Mouse (Mus musculus) c-Kit-positive CD71-positive TER-119-positive erythroid progenitor cells, embryonic 14.5 days (primary cell): ENCODE measurements around the gene Prkce.

Experiments used
- DNase-seq: peaks from one replicate; pipeline ENCODE4 v3.0.0-alpha.2; 2013; ENCODE audit warnings: low spot score

Gene Prkce

DNA sequence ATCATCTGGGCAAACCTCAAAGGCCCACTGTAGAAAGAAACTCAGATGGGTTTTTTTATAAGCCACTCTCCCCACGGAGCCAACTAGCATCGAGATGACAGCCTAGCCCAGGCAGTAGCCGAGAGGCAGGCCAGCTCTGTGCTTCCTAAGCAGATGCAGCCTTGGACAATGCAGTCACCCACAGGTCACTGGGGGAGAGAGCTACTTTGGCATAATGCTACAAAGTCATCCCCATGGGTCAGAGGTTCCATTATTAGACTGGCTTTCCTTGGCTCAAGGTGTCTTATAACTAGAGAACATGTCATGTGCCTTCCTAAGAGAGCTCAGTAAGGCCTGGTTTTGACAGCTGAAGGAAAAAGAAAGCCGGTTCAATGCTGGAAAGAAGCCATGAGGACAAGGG, 465.5 kb downstream of the Prkce start:
- DNase-seq: no peak

GRCm38 (mm10) chr17:86637311-86637710, 469.7 kb downstream of the Prkce start:
- DNase-seq: no peak

GRCm38 (mm10) chr17:86639279-86639678, 471.7 kb downstream of the Prkce start:
- DNase-seq: no peak

DNA sequence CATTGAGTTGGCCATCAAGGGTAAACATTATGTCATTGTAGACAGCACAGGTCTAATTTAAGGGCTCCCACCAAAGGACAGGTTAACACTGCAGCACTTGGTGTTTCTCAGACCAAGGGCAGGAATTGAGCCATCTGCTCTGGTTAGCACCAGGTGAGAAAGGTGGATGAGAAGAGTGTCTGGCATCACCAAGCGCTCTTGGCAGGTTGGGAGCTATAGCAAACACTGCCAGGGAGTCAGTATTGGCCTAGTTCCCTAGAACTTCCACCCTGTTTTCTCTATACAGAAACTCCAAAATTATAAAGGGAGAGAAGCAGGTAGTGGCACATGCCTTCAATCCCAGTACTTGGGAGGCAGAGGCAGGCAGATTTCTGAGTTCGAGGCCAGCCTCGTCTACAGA, 479.6 kb downstream of the Prkce start:
- DNase-seq: no peak

DNA sequence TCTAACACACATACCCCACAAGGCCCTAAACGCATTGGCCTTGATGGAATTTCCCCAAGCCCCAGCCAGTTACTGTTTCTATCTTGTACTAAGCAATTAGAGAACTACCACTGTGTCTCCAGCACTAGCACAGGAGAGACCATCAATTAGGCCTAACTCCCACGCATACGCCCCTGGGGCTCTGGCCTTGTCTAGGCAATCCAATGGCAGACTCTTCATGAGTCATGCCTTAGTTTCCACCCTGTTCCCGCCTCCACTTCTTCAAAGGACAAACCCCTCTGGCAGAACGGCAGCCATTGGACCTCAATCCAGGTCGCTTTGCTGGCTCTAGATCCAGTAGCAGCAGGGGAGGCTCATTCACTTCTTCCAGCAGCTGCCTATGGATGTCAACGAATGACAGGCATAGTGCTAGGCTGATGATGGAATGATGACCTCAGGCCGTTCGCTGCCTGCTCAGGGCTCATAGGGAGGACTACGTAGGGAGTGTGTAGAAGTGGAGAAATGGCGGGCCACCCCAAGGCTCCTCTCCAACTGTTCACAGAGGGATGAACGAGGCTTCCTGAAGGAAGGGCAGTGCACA, 481.4 kb downstream of the Prkce start:
- DNase-seq: no peak

- DNase-seq: no peak
These were observed 482.7 kb downstream of the Prkce start for GRCm38 (mm10) chr17:86650241-86650640.

DNA sequence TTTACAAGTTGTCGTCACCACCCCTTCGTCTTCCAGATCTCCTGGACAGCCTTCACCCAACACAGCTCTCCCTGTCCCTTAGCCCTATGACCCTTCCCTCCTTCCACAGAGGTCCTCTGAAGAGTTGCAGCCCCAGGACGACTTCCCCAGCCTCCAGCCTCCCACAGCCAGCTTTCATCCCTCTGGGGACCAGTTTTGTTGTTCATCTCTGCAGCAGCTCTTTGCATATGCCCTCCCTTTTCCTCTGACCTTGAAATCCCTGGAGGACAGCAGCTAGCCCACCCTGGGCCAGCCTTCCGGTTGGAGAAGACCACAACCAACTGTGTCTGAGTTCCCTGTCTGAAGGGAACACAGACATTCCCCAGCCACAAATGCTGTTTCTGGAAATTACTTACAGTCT, 483.5 kb downstream of the Prkce start:
- DNase-seq: no peak

DNA sequence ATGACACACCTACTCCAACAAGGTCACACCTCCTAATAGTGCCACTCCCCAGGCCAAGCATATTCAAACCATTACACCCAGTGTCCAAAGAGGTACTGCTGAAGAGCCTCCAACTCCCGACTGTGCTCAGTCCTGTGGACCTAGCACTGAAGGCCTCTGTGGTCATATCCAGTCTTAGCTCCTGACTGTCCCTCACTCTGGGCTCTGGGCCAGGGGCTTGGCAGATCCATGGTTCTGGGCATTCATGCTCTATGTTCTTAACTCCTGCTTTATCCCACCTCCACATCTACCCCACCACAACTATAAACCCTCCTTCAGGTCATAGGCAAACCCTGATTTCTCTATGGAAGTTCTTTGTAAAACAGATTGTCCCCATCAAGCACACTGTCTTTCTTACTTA, 485.2 kb downstream of the Prkce start:
- DNase-seq: no peak

- no peak for DNase-seq
These were observed 488.8 kb downstream of the Prkce start for GRCm38 (mm10) chr17:86656369-86656768.

GRCm38 (mm10) chr17:86662301-86662700, 494.7 kb downstream of the Prkce start:
- no peak for DNase-seq

DNA sequence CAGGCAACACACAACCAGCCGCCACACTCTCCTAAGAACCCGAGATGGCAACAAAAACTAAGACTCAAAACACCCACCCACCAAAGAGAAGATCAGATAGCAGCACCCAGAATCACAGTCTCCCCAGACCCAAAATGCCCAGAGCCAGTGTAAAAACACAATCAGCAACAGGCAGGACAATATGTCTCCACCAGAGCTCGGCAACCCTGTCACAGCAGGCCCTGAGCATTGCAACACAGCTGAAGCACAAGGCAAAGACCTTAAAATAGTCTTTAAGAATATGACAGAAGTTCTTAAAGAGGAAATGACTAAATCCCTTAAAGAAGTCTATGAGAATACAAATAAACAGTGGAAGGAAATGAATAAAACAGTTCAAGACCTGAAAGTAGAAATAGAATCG, 495.9 kb downstream of the Prkce start:
- no peak for DNase-seq

- no peak for DNase-seq
These were observed 500.4 kb downstream of the Prkce start for GRCm38 (mm10) chr17:86667836-86668600.

DNA sequence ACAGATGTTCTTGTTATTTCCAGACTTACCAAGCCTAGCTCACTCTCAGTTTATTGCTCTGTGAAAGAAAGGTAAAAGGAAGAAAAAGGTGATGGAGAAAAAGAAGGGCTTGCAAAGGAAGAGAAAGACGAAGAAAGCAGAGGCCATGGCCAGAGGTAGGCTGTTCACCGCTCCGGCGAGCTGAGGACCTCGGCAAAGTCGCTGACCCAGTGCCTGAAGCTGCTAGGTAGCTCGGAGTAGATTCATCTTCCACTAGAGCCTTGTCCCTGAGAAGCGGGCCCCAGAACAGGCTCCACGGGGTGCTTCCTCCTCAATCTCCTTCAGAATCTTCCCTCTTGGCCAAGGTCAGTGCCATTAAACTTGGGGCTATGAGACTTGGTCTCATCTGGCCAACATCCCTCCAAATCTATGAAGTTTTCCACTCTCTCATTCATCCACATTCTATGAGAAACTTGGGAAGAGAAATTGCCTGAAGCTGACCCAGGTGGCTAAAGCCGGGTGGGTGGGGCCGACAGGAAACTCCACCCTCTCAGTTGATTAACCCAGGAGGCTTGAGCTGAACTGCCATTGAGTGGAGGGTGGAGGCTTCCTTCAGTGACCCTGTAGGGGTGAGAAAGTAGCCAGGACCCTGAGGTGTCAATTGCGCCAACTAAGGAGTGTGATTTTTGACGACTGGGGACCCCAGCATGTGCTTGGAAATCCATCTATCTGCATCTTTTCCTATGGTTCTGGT, 502.2 kb downstream of the Prkce start:
- no peak for DNase-seq

DNA sequence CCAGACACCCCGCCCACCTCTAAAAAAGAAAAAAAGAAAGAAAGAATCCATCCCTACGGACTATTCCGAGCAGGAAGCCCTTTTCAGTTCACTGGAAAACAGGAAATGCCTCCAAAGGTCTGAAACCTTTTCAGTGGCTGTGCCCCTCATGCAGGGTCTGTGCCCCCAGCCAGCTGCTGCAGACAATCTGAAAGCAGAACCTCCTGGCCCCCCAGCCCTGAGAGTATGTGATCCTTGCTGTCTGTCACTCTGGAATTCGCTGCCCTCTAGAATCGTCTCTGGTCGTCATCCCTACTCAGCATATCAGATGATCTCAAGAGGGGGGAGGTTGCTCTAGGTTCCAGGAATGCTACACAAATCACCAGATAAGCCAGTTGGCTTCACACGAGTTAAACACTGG, 503.1 kb downstream of the Prkce start:
- DNase-seq: no peak

- DNase-seq: no peak
These were observed 507.4 kb downstream of the Prkce start for GRCm38 (mm10) chr17:86674971-86675370.

DNA sequence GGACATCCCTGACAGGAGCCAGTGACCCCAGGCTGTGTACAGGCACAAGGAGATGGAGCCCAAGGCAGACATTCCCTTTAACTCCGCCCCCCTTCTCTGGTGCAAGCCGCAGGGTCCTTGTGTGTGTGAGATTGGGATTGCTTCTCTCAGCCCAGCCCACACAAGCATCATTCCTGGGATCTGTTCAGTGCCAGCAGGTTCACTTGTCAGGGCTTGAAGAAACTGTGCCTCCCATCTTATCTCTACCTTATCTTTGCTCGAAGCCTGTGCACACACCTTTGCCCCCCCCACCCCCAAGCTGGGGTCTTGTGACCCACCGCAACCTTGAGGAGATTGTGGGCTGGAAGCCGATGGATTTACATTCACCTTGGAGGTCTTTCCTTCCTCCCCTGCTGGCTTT, 508.8 kb downstream of the Prkce start:
- no peak for DNase-seq

- DNase-seq: no peak
These were observed 509.3 kb downstream of the Prkce start for GRCm38 (mm10) chr17:86676909-86677308.

DNA sequence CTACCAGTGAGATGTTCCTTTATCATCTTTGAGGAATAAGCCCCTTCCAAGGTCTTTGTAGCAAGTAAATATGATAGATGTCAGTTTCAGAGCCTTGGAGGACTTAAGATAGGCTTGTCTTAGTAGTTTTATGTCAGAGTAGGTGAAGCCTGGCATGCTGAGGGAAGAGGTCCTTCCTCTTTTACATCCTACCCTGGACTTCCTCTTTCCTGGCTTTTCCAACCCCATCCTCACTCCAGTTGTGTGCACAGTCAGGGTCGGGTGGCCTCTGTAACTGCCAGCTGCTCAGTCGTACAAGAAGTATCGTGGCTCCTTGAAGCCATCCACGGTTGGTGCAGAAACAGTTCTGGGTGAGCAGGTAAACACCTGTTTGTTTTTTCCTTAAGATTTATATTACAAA, 517.7 kb downstream of the Prkce start:
- no peak for DNase-seq

DNA sequence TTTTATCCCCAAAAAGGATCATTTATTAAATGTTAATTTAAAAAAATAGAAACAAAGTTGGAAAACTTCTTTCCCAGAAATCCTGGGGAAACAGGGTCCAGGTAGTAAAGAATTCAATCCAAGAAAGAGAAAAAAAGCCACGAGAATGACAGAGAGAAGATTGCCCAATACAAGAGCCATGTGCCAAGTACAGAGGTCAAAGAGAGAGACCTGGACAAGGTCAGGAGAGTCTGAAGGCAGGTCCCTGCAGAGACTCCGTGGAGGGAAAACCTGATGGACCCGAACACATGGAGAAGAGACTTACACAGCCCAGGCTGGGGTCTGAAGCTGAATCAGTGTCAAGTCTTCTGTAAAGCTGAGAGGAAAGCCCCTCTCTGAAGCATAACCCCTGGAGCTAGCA, 519.4 kb downstream of the Prkce start:
- no peak for DNase-seq

- no peak for DNase-seq
These were observed 523.3 kb downstream of the Prkce start for GRCm38 (mm10) chr17:86690871-86691390.

GRCm38 (mm10) chr17:86697751-86698150, 530.2 kb downstream of the Prkce start:
- DNase-seq: no peak

DNA sequence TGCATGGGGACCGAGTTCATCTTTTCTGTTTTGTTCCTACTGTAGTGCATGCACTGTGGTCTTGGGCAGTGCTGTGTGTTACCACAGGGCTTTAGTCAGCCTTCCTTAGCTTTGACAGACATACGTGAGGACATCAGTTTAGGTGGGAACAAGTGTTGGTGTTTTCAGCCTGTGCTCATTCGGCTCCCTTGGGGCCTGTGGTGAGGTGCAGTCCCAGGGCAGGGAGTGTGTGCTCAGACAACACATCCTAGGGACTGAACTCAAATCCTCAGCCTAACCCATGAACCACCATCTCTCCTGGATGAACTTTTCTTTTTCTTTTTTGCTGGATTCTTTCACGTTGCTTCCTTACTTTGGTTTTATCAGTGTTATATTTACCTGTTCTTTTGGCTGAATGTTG, 535.8 kb downstream of the Prkce start:
- DNase-seq: no peak

DNA sequence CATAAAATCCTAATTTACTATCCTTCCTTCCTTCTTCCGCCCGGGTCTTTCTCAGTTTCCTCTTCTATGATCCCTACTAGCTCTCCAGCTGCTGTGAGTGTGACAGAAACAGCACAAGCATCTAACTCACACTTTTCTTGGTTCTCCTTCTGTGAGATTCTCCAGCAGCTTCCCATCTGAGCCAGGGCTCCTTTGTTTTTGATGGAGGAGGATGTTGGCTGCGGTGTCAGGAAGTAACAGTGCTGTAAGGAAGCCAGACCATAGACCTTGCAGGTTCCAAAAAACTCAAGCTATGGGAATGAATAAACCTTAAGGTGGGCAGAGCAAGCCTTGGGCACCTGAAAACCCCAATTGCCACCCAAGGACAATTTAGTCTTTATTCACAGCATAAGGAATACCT, 537.7 kb downstream of the Prkce start:
- no peak for DNase-seq
